Mouse (Mus musculus): Measurements from ENCODE around the gene Rsad1.
A peak's percentile ranks its signal among the peaks of the same experiment; 100 is the strongest.

Rsad1 gene

GRCm38 (mm10) chr11:94548041-94548784 is 842 bp downstream of the Rsad1 start:
- DNase-seq: peak; percentile 44 to 51

- DNase-seq: no peak
Measured at GRCm38 (mm10) chr11:94547271-94547670, 1.8 kb downstream of the Rsad1 start.

DNA sequence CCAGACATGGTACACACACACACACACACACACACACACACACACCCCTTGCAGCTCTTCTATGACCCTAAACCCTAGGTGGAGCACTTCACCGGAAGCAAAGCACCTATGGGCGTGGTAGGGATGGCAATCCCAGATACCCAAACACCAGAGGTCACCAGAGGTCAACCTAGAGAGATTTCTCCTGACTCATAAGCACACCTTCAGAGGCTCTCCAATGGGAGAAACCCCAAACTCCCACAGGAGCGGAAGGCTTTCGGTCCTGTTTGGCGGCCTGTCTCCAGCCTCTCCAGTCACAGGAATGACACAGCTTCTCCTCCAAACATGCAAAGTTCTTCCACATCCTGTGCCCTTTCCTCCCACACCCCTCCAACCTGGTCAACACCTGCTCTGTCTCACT is 2.7 kb downstream of the Rsad1 start:
- DNase-seq: no peak

DNA sequence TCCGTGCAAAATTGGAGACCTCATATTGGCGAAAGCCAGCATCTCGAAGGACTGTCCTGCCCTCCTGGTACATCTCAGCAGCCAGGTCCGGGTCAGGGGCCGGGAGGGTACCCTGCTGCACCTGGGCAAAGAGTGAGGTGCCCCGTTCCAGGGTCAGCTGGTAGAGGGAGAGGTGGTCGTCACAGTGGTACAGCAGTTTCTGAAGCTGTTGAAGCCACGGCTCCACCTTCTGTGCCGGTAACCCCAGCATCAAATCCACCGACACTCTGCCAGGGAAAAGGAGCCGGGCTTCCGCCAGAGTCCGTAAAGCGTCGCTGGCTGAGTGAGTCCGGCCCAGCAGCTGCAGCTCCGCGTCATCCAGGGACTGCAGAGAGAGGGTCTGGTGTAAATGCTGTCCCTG is 4.6 kb downstream of the Rsad1 start:
- DNase-seq: no peak

- DNase-seq: peak; percentile 90 to 97
Measured at GRCm38 (mm10) chr11:94543932-94544331, 5.1 kb downstream of the Rsad1 start.

- DNase-seq: no peak
Measured at GRCm38 (mm10) chr11:94543344-94543743, 5.7 kb downstream of the Rsad1 start.

DNA sequence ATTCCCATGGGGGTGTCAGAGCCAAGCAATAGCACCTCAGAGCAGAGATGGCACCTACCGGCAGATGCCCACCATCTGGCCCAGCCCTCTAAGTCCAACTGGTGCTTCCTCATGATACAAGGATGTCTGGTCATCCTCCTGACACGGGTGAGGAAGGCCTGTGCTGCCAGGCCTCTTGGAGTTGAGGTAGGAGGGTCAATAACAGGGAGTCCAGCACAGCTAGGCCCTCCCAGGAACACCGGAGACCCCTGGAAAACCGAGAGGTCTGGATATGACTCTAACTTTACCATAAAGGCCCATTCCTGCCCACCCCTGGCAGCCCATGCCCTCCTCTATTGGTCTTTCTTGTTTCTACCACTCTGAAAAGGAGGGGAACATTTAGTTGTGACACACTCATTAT is 6.7 kb downstream of the Rsad1 start:
- no peak for DNase-seq

DNA sequence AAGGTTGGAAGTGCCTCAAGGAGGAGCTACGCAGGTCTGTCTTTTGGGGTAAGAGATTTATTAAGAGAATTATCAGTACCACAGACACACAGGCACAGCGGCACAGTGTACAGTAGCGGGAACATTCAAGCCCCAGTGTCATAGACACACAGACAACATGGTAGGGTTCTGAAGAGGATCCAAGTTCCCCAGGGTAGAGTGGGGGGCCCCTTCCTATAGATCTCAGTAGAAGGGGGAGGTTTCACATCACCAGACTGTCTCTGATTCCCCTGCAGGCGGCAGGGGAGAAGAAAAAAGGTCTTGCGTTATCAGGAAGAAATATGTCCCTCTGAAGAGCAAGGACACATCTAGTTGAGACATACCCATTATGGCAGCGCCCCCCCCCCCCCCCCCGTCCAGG is 9.3 kb downstream of the Rsad1 start:
- no peak for DNase-seq

- no peak for DNase-seq
Measured at GRCm38 (mm10) chr11:94538733-94539292, 10.2 kb downstream of the Rsad1 start.

DNA sequence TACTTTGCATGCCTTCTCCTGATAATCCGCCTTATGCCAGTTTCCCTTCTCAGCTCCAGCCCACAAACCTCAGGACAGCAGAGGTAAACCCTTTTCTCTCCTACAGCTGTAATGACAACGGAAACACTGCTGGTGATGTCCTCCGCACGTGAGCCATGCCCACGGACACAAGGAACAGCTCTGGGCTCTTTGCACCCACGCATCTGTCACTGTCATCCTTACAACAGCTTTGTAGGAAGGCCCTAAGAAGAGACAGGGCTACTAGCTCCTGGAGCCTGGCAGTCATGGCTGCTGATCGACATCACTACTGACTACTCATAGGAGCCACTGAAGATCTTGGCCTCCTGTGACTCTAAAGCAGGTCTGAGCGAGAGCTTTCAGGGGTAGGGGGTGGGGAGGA is 15.9 kb downstream of the Rsad1 start:
- no peak for DNase-seq

- DNase-seq: no peak
Measured at GRCm38 (mm10) chr11:94528879-94529278, 20.2 kb downstream of the Rsad1 start.

- no peak for DNase-seq
Measured at GRCm38 (mm10) chr11:94526171-94526879, 22.7 kb downstream of the Rsad1 start.

DNA sequence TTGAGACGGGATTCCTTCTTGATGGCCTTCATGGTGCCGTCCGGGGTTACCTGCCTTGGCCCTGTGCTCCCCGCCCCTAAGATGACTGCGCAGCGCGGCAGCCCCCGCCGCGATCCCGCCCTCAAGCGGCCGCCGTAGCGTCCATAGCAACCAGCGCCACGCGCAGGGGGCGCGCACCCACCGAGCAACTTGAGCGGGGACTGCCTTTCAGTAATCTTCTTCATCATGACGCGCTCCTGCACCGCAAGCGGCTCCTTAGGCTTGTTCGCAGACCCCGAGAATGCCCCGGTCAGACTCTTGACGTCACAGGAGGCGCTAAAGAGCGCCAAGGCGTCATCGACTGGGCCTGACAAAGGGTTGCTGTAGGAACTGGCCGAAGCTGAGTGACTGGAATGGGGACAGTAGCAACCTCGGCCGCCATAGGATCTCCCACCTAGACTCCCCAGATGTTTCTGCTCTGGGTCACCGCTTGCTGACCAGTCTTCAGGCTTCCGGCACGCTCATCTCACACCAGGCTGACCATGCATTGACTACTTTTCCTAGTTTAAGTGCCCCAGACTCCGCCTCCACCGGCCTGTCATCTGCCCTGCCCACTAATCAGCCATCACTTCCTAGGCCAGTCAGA is 27.7 kb downstream of the Rsad1 start, which contains the start of gene Mycbpap:
Gene Mycbpap (minus strand): TSS at position 524 of the 625 bp plus-strand sequence.
- peak in 1 of 2 experiments; percentile 60 for DNase-seq

GRCm38 (mm10) chr11:94513452-94513851 is 35.6 kb downstream of the Rsad1 start:
- DNase-seq: no peak

- DNase-seq: peak; percentile 35 to 60
Measured at GRCm38 (mm10) chr11:94508976-94509375, 40.1 kb downstream of the Rsad1 start.

DNA sequence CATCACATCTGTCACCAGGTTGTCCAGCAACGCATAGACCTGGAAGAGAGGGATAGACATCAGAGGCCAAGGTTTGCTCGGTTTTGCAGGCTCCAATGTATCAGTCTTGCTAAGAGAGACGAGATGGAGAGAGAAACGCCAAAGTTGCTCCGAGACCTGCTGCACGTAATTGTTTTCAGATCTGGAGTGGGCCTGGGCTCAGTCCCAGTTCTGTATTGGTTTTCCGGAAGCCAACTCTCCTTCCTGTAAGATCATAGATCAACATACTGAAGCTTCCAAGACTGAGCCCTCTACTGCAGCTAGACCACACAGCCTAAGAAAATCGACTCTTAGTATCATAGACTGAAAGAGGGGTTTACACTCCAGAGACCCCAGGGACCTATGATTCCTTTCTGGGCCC is 47.6 kb downstream of the Rsad1 start:
- DNase-seq: no peak

DNA sequence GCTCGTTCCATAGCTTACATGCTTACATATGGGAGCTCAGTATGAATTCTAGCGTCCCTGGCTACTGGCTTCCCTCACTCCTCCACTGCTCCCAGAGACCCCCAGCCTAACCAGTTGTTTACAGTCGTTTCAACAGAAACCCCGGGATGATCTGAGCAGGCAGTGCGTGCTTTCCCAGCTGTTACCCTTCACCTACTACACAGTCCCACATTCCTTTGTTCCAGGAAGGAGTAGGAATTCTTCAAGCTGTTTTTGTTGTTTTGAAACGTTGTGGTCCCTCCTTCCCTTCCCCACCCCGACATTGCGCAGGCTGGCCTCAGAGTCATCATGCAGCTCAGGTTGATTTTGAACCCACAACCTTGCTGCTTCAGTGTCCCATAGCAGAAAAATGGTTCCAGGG is 48.7 kb downstream of the Rsad1 start:
- DNase-seq: no peak

GRCm38 (mm10) chr11:94499661-94500152 is 49.3 kb downstream of the Rsad1 start, which contains the start of gene Epn3:
Gene Epn3 (minus strand): TSS chr11:94499974.
- peak; percentile 31 to 55 for DNase-seq

DNA sequence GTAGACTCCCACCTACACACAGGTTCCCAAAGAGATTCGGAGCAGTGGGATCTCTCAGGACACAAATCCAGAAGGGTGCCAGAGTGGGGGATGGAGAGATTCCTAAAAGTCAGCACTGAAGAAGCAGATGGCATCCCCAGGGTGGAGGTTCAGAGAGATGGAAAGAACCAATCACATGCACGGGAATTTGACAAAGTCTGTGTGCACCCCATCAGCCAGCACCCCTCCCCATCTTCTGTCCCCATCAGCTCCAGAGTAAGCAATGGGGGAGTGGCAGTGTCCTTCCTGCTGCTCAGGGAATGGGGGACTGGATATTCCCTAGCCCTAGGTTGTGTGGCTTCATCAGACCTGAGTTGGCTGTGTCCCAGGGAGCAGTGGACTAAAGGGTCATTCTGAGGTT is 50.0 kb downstream of the Rsad1 start:
- DNase-seq: no peak

- peak; percentile 71 to 87 for DNase-seq
Measured at GRCm38 (mm10) chr11:94498093-94498996, 50.7 kb downstream of the Rsad1 start.

GRCm38 (mm10) chr11:94495415-94495814 is 53.6 kb downstream of the Rsad1 start:
- peak; percentile 35 to 54 for DNase-seq

- no peak for DNase-seq
Measured at GRCm38 (mm10) chr11:94491749-94492099, 57.3 kb downstream of the Rsad1 start.

Measured in kidney, adult 8-10 months (tissue).